Mouse (Mus musculus) lung, embryonic 14.5 days (tissue): Measurements from ENCODE around the gene Cox10. TPM values are rescaled to one million over a fixed set of nuclear protein-coding genes. Genes with fewer than 3 reads are reported as not detected.

Experiments used
- ATAC-seq: fragments of 200-750 bp; cut with Nextera tagmentation; 2 replicates; pipeline ENCODE4 v1.8.0; 2017; ENCODE audit warnings: mild to moderate bottlenecking, moderate TSS enrichment, moderate library complexity; ENCODE audit not compliant: insufficient read depth
- DNase-seq: peaks from one replicate; pipeline ENCODE4 v3.0.0-alpha.2; 2015
- H3K27ac ChIP-seq: fragments of 300-500 bp; sonication (generic); 2 replicates; pipeline ENCODE4 v1.5.1; 2014; ENCODE audit warnings: low read depth, mild to moderate bottlenecking, moderate library complexity
- H3K27me3 ChIP-seq: fragments of 300-500 bp; sonication (generic); 2 replicates; pipeline ENCODE4 v1.6.1; 2014; ENCODE audit warnings: low read length, control low read depth; ENCODE audit not compliant: insufficient read depth
- H3K36me3 ChIP-seq: fragments of 300-500 bp; sonication (generic); 2 replicates; pipeline ENCODE4 v1.6.1; 2014; ENCODE audit warnings: control low read depth; ENCODE audit not compliant: insufficient read depth
- H3K4me1 ChIP-seq: fragments of 300-500 bp; sonication (generic); 2 replicates; pipeline ENCODE4 v1.6.1; 2014; ENCODE audit warnings: antibody characterized with exemption, control low read depth; ENCODE audit not compliant: insufficient read depth
- H3K4me2 ChIP-seq: fragments of 300-500 bp; sonication (generic); 2 replicates; pipeline ENCODE4 v1.6.1; 2014; ENCODE audit warnings: mild to moderate bottlenecking
- H3K4me3 ChIP-seq: fragments of 300-500 bp; sonication (generic); 2 replicates; pipeline ENCODE4 v1.5.1; 2014; ENCODE audit warnings: low read depth, low read length
- H3K9ac ChIP-seq: fragments of 300-500 bp; sonication (generic); 2 replicates; pipeline ENCODE4 v1.6.1; 2014
- H3K9me3 ChIP-seq: fragments of 300-500 bp; sonication (generic); 2 replicates; pipeline ENCODE4 v1.6.1; 2016; ENCODE audit warnings: low read depth, low read length, control low read depth
- CTCF ChIP-seq: IDR thresholded peaks from 2 replicates; pipeline ENCODE4 v1.5.1; 2016; ENCODE audit warnings: antibody characterized with exemption, low read depth
- WGBS: fragments of 180-500 bp; shearing (Covaris S2); extraction: QIAGEN DNeasy Blood & Tissue Kit; methylation state at CpG from one replicate; pipeline ENCODE4 v1.1.7; 2014; 5-methylcytosine and 5-hydroxymethylcytosine counted together
- polyA plus RNA-seq: library from polyadenylated mRNA; unstranded; fragments of >200 nt; fragmentation: Nextera tagmentation; extraction: Ambion mirVana; gene quantifications from 2 replicates; pipeline ENCODE4 v1.2.1, GENCODE M21; 2014

Gene Cox10
- polyA plus RNA-seq, 1 experiment from 2014 or later, result 27.3 TPM

GRCm38 (mm10) chr11:64047432-64047831, 31.8 kb downstream of the Cox10 start:
- no peak overlapping the region for H3K4me2 ChIP-seq
- no peaks in the 10 kb centered on the region for H3K9me3 ChIP-seq
- H3K9ac ChIP-seq, result no peak overlapping the region
- H3K4me3 ChIP-seq, result no peak overlapping the region
- H3K27ac ChIP-seq, result no peak overlapping the region
- no peak for TF ChIP-seq CTCF
- H3K27me3 ChIP-seq, result no peaks in the 10 kb centered on the region
- DNase-seq (no peak), ATAC-seq (no peak)
- 83% methylated on average over 13 of the region's 13 CpGs for WGBS
- H3K36me3 ChIP-seq, result peaks cover 6% of the 10 kb centered on the region; the same call in 1 of the 2 replicates
- no peaks in the 10 kb centered on the region for H3K4me1 ChIP-seq

DNA sequence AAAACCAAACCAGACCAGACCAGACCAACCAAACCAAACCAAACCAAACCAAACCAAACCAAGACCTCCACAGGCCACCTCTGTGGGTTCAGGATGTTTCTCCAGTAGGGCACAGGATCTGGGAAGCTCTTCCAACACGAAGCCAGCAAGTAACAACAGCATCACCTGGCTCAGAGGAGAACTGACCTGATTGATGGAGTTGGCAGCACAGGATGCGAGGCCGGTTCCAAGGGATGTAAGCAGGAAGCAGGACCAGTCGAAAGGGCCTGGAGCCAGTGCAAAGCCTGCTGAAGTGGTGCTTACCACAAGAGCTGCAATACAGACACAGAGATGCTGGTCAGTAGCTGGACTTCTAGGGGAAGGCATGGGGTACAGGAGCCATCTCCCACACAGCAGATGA, 34.2 kb downstream of the Cox10 start:
- Histone ChIP-seq H3K4me1 (no peaks in the 10 kb centered on the region), H3K4me3 (no peak overlapping the region), H3K36me3 (peaks cover 6% of the 10 kb centered on the region; the same call in 1 of the 2 replicates), H3K27ac (no peak overlapping the region), H3K27me3 (no peaks in the 10 kb centered on the region), H3K9me3 (no peaks in the 10 kb centered on the region), H3K4me2 (no peak overlapping the region), H3K9ac (no peak overlapping the region)
- DNase-seq (no peak), ATAC-seq (no peak)
- TF ChIP-seq CTCF, result no peak
- 75% methylated on average over 4 of the region's 4 CpGs for WGBS

- no peak for TF ChIP-seq CTCF
- Histone ChIP-seq H3K9me3 (no peaks in the 10 kb centered on the region), H3K9ac (no peak overlapping the region), H3K27me3 (no peaks in the 10 kb centered on the region), H3K4me2 (no peak overlapping the region), H3K27ac (no peak overlapping the region), H3K4me1 (no peaks in the 10 kb centered on the region), H3K36me3 (peaks cover 6% of the 10 kb centered on the region; the same call in 1 of the 2 replicates), H3K4me3 (no peak overlapping the region)
- WGBS, result 83% methylated on average over 3 of the region's 3 CpGs
- ATAC-seq (no peak), DNase-seq (no peak)
Measured at GRCm38 (mm10) chr11:64044024-64044423, 35.2 kb downstream of the Cox10 start.

GRCm38 (mm10) chr11:64041281-64041680, 38.0 kb downstream of the Cox10 start:
- DNase-seq, result no peak
- H3K9ac ChIP-seq, result no peak overlapping the region
- H3K4me3 ChIP-seq, result no peak overlapping the region
- no peaks in the 10 kb centered on the region for H3K9me3 ChIP-seq
- H3K27me3 ChIP-seq, result no peaks in the 10 kb centered on the region
- no peak for TF ChIP-seq CTCF
- H3K4me1 ChIP-seq, result no peaks in the 10 kb centered on the region
- no peak overlapping the region for H3K4me2 ChIP-seq
- ATAC-seq, result no peak
- WGBS, result 56% methylated on average over 7 of the region's 7 CpGs
- no peak overlapping the region for H3K27ac ChIP-seq
- H3K36me3 ChIP-seq, result peaks cover 6% of the 10 kb centered on the region; the same call in 1 of the 2 replicates

GRCm38 (mm10) chr11:64039600-64039999, 39.7 kb downstream of the Cox10 start:
- WGBS, result 30% methylated on average over 1 of the region's 1 CpGs
- no peak overlapping the region for H3K4me3 ChIP-seq
- H3K4me2 ChIP-seq, result no peak overlapping the region
- H3K36me3 ChIP-seq, result no peaks in the 10 kb centered on the region; the same call in 1 of the 2 replicates
- no peaks in the 10 kb centered on the region for H3K27me3 ChIP-seq
- no peaks in the 10 kb centered on the region for H3K9me3 ChIP-seq
- ATAC-seq, result no peak
- no peak for TF ChIP-seq CTCF
- no peak for DNase-seq
- H3K4me1 ChIP-seq, result no peaks in the 10 kb centered on the region
- H3K9ac ChIP-seq, result no peak overlapping the region
- H3K27ac ChIP-seq, result no peak overlapping the region

DNA sequence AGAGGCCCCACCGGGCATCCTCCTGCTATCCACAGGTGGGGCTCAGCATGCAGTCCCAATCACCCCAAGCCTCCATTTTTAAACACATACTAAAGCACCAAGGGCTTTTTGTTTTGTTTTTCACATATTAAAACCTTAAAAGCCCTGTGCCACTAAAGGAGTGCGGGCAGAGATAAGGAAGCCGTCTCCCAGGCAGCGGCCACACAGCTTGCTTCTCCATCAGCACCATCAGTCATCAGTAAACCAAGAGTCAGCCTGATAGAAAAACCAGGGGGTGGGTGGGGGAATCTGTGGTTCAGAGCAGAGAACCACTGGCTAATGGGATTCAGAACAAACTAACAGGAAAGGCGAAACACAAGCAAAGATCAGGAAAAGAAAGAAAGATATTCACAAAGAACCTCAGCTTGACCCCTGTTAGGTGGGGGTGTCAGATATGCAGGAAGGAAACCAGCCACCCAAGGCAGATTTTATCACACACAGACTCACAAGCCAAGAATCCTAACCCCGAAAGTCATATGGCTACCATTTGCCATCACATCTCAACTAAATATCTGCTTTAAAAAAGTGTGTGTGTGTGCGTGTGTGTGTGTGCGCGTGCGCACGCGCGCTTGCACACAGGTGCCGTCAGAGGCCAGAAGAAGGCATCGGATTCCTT, 41.7 kb downstream of the Cox10 start:
- TF ChIP-seq CTCF, result no peak

DNA sequence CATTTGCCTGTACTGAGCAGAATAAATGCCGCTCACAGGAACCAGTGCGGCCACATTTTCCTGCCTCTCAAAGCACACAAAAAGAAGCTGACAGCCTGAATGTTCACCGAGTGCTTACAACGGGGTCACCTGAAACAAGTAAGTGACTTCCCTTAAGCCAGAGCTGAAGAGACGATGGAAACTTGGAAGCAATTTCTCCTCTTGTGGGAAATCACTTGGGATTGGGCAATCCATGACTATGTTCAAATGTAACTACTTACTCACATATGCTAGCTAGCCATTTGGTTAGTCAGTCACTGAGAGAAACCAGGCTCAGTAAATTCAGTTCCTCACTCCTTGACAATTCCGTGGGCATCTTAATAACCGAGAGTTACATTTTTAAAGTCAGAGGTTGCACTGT, 43.0 kb downstream of the Cox10 start:
- no peak overlapping the region for H3K27ac ChIP-seq
- no peaks in the 10 kb centered on the region for H3K4me1 ChIP-seq
- H3K9me3 ChIP-seq, result no peaks in the 10 kb centered on the region
- H3K9ac ChIP-seq, result no peak overlapping the region
- TF ChIP-seq CTCF, result no peak
- ATAC-seq, result no peak
- no peak overlapping the region for H3K4me2 ChIP-seq
- H3K27me3 ChIP-seq, result no peaks in the 10 kb centered on the region
- no peaks in the 10 kb centered on the region for H3K36me3 ChIP-seq
- WGBS, result 62% methylated on average over 7 of the region's 7 CpGs
- no peak for DNase-seq
- H3K4me3 ChIP-seq, result no peak overlapping the region

More for the DNA sequence above, 41.7 kb downstream of the Cox10 start:
- H3K4me3 ChIP-seq, result no peak overlapping the region
- WGBS, result 40% methylated on average over 15 of the region's 15 CpGs
- H3K36me3 ChIP-seq, result no peaks in the 10 kb centered on the region
- no peak for ATAC-seq
- no peak overlapping the region for H3K9ac ChIP-seq
- H3K27me3 ChIP-seq, result no peaks in the 10 kb centered on the region
- no peaks in the 10 kb centered on the region for H3K4me1 ChIP-seq
- DNase-seq, result no peak
- no peaks in the 10 kb centered on the region for H3K9me3 ChIP-seq
- H3K27ac ChIP-seq, result no peak overlapping the region
- no peak overlapping the region for H3K4me2 ChIP-seq

DNA sequence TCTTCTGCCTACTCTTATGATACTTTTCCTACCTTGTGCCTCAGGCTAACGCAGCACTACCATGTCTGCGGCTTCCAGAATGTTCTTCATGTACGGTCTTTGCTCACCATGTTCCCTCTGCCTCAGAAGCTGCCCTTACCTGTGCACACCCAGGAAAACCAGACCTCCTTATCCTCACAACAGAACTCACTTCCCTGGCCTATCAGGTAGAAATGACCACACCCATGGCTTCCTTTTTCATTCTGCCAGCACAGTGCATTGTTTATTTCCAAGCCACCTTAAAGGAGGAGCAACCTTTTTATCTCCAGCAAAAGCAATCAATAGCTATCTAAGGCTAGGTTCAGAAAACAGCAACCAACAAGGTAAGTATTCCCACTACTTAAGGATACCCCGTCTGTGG, 43.6 kb downstream of the Cox10 start:
- TF ChIP-seq CTCF, result no peak
- H3K27ac ChIP-seq, result no peak overlapping the region
- no peak overlapping the region for H3K4me2 ChIP-seq
- 82% methylated on average over 4 of the region's 4 CpGs for WGBS
- H3K4me3 ChIP-seq, result no peak overlapping the region
- DNase-seq (no peak), ATAC-seq (no peak)
- H3K9me3 ChIP-seq, result no peaks in the 10 kb centered on the region
- H3K36me3 ChIP-seq, result no peaks in the 10 kb centered on the region
- no peaks in the 10 kb centered on the region for H3K27me3 ChIP-seq
- no peak overlapping the region for H3K9ac ChIP-seq
- H3K4me1 ChIP-seq, result no peaks in the 10 kb centered on the region
